Mouse (Mus musculus) left cerebral cortex, adult 9 months (tissue): ENCODE data around the gene Olfr937.

Source experiments
- DNase-seq, 2 experiments: peaks; one replicate each; pipeline ENCODE4 v3.0.0; 2022; ENCODE audit warnings: low spot score in 2 of 2

Gene Olfr937

DNA sequence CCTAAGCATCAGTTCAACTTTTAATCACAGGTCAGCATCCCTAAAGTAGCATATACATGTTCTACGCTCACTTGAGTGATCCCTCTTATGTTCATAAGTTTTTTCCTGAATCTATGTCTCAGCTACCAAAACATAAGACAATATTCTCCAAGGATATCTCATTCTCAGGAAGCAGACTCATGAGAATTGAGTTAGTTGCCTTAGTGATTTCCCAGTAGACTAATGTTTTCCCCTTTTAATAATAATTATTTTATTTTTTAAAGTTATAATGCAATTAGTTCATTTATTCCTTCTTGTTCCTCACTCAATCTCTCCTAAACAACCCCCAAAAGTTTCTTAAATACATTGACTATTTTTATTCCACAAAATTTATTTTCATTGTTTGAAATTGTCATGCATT is at the start of gene Olfr937:
Gene Olfr937, minus strand, starts transcription at position 101 of the 400 bp plus-strand sequence.
- no peak for DNase-seq

DNA sequence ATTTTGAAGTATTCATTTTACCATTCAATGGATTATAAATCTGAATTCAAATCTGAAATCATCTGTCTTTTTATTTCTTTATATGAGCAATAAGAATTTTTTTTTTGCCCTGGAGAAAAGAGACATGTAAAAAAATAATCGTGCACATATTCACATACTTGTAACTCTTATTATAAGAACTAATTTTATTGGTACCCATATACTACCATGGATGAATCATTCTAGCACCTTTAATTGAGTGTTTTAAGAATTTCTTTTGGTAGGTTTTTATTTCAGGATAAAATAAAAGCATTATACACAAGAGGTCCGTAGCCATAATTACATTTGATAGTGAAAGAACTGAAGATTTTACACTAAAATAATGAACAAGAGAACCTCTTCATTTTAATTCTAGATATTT is 14.0 kb upstream of the Olfr937 start, which contains the start of gene Olfr938:
Gene Olfr938, minus strand, starts transcription at position 101 of the 400 bp plus-strand sequence.
- no peak for DNase-seq

DNA sequence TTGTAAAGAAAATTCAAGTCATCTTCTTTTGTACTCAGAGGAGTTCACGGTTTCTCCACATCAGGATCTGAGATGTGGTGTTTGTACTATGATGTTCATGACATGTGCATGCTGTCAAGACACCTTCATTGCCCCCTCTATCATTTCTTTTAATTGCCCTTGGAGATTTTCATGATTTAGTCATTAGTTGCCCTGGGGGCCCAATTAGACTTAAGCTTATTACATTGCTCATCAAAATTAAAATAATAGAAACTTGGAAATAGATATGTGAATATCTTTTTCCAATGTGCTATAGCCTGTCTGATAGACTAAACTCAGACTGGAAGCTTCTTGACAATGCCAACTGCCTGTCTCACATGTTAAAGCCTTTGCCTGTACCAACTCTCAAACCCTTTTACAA is 41.5 kb downstream of the Olfr937 start, which contains the start of gene Olfr146:
Gene Olfr146, minus strand, starts transcription at position 101 of the 400 bp plus-strand sequence.
- DNase-seq: no peak
